Mouse (Mus musculus) ovary, postnatal 36 days (tissue): Measurements from ENCODE around the gene Trub1.

ENCODE experiments used
- DNase-seq: peaks from one replicate; pipeline ENCODE4 v3.0.0; 2022; ENCODE audit warnings: low spot score, mixed read lengths

Gene Trub1

DNA sequence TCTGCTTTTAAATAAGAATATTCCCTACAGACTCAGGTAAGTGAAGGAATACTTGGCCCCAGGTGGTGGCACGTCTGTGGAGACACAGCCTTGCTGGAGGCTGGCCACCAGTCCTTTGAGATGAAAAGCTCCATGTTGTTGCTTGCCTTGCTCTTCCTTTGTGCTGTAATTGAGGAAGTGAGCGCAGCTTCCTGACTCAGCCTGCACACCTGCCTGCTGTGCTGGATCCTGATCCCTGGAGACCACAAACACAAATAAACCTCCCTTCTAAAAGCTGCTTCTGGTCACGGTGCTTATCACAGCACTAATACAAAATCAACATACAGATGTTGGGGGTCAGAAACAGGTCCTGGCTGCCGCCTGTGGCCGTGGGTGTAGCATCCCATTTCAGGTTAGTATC, 41.3 kb downstream of the Trub1 start:
- DNase-seq, result no peak

DNA sequence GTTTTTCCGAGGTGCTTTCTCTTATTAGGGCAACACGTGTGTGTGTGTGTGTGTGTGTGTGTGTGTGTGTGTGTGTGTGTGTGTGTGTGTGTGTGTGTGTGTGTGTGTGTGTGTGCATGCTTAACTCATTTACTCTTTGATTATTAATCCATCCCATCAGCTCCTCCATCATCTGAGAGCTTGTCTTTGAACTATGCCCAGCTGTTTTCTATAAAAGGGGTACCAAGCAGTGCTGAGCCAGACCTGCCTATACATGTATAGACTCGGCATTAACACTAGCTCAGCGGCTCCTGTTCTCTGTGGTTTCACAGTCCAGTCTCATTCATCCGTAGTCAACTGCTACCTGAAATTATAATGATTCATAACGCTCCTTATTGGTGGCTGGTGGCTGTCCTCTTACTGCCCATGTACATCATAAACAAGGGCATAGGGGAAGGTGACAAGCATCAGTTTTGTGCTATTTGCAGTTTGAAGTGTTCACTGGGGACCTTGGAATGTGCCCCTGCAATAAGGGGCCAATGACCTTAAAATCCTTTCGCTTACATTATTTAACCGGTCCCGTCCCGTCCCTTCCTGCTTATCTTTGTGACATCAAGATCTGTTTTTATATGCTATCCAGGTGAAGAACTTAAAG, 45.5 kb downstream of the Trub1 start:
- no peak for DNase-seq

DNA sequence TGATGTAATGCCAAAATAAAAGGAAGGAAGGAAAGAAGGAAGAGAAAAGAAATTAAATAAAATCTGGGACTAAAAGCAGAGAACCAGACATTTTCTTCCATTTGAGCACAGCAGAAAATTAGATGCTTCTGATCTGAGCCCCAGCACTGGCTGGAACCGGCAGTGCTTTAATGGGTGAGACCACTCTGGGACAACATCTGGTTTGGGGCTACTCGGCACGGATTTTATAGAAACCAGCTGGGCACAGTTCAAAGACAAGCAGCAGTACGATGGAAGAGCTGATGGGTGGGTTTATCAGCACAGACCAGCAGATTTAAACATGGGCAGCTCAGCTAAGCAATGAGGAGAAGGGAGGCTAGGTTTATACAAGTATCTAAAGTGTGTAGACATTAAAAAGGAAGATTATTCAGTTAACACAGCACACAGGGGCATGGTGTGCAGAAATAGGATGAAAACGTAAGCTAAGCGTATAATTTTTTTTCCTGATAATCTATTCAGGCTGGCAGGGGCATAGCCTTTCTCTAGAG, 46.2 kb downstream of the Trub1 start:
- no peak for DNase-seq

DNA sequence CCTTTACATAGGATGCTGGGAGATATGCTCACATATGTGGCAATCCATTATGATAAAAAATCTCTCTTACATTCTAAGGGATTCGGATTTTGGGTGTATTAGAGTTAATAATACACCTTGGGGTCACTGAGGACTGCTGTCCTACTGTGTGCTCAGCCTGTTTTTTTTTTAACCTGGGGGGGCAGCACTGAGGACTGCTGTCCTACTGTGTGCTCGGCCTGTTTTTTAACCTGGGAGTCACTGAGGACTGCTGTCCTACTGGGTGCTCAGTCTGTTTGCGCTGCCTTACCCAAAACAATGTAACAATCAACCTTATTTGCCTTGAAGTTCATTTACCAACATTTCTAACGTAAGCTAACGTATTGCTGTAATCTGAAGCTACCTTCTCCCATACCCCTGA, 47.5 kb downstream of the Trub1 start:
- no peak for DNase-seq

DNA sequence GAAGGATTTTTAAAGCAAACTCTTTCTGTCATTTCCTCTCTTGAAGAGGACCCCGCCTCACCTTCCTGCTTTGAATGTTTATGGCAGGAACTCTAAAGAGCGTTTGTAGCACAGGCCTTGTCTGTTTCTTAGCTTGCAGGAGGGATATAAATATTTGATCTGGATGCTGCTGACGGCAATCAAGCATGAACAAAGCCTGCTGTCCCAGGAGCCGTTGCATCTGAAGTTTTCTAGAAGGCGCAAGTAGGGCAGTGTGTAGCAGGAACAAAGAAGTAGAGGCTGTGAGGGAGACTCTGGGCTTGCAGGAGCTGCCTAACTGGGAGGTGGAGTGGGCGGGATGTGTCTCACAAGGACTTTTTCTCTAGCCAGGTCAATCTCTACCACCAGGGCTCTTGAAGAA, 50.4 kb downstream of the Trub1 start:
- no peak for DNase-seq

DNA sequence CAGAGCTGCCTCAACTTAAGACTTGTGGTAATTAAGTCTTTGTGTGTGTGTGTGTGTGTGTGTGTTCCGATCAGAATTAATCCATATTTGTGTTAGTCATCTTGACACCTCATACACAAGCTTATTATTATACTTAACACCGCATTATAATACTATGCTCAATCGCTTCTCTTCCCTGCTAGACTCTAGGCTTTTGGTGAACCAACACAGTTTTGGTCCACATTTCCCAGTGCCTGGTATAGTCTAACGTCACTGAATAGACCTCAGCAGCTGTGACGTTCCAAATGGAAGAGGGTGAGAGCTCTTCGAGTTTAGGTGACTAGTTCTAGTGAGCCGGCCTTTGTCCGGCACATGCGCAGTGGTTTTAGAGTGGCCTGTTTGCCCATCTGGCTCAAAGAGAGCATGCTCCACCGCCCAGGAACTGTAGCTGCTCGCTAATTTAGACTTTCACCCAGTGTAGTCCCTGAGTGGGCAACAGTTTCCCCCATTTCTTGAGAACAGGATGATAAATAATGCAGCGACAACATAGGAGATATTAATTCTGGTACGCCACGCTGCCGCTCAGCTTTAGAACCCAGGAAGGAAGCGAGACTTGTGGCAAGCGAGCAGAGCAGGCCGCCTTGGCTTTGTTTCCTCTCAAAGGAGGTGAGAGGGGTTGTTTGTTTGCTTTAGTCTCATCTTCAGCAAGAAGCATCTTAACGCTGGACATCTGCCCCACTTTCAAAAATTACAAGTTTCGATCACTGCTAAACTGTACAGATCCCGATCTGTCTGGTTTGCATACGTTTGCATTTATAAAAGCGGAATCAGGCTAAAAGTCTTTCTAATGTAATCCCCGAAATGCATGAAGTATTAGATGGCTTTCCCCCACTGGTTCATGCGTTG, 52.6 kb downstream of the Trub1 start:
- DNase-seq, result no peak

DNA sequence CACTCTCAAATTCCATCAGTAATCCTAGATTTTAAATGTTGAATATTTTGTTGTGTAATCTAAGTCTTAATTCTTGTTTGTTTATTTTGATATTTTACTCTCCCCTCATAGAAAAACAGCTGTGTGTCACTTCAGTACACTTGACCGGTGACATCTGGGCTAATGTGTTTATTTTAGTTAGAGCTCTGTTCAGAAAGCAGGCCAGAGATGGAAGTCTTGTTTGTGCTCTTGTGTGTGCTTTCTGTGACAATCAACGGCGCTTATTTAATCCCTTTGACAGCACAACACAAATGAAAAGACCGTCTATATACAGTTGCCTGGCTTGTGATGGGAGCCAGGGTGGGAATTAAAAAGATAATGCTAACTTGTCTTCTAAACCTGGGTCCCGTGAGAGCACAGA, 53.9 kb downstream of the Trub1 start:
- DNase-seq, result no peak

DNA sequence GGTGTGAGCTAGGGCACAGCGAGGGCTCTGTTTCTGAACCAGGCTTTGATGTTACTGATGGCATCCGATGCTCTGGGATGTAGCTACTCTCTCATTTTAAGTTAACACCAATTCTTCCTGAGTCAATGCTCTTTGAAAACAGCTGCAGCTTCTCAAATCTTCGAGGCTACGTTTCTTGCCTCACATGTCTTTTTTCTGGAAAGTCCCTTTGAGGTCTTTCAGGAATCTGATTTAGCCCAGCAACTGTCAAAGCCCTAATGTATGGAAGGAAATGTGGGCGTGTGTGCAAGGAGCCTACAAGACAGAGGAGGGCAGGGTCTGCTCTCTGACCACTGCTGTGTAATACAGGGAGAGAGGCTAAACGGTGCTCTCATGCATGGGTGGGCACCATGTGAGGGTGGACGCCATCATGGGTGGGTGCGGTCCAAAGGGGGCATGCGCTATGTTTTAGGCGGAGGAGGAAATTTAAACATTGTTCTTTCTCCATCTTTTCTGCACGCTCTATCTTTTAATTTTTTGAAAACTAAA, 55.6 kb downstream of the Trub1 start:
- no peak for DNase-seq

DNA sequence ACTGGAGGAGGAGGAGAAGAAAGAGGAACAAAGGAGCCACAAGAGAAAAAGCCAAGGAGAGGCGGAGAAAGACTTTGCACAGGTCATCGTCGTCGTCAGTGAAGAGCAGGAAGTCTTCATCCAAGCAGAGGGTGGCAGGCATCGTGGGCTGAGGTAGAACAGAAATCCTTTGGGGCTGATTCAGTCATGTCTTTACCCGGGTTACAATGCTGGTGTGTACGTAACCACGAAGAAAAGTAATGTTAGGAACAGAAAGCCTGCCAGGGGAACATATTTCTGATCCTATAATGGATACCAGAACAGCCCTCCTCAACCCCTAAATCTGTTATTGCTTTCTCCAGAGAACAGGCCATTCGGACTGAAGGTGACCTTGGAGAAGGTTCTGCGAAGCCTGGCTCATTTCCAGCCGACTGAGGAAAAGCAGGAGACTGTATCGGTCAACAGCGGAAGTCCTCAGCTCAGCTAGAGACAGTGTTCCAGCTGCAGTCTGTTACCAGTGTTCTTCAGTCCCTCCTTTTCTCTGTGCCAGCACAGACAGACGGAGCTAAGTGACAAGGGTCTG, 57.1 kb downstream of the Trub1 start:
- peak; percentile 60 for DNase-seq

DNA sequence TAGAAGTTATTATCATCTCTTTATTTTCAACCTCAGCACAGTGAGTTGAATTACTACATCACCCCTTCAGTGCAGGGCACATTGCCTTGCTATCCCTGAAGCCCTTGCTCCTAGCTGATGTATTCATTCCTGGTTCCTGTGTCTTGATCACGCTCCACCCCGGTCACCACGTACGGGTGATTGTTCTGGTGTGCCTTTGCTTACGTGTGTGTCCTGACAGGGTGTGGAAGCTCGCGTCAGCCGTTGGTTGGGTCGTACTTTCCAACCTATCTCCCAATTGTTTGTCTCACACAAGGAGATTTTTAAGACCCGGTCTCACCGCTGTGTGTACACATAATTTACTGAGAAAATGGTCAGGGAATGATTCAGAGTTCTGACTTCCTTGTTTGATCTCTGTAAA, 58.1 kb downstream of the Trub1 start:
- DNase-seq, result no peak

DNA sequence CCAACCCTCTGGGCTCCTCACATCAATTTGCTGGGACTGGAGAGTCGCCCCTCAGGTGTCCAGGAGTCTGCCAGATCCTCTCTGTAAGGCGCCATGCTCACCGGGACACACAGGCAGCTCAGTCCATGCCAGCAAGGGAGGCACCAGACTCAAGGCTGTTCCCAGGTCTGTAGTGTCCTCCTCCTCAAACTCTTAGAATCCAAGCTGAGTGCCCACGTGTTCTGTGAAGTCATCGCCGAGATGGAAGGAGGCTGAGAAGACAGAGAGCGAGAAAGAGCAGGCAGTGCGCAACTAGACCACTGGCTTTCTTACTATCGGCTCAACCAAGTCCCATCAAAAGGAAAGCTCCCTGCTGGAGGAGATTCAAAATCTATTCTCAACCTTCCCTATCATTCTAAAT, 60.4 kb downstream of the Trub1 start:
- peak; percentile 35 for DNase-seq

DNA sequence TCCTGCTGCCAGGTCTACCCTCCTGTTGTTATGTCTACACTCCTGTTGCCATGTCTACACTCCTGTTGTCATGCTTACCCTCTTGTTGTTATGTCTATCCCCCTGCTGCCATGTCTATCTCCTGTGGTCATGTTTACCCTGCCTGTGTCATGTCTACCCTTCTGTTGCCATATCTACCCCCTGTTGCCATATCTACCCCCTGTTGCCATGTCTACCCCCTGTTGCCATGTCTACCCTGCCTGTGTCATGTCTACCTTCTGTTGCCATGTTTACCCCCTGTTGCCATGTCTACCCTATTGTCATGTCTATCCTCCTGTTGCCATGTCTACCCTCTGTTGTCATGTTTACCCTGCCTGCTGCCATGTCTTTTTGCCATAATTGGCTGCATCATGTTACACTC, 69.0 kb downstream of the Trub1 start:
- DNase-seq, result peak; percentile 45

DNA sequence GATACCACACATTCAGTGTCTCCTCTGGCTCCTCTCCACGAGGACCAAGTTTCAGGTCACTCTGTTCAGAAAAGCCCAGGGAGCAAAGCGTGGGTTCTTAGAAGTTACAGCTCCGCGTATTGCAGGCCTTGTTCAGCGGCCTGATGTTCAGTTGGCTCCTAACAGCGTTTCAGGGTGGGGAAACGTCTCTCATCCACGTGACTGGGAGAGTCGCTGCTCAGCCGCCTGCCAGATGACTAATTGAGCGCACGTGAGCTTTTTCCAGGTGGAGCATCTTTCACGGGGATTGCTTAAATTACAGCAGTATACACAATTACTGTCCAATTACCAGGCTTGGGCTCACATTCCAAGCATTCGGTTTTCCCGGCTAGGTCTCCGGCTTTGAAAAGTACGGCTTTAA, 70.7 kb downstream of the Trub1 start:
- no peak for DNase-seq

DNA sequence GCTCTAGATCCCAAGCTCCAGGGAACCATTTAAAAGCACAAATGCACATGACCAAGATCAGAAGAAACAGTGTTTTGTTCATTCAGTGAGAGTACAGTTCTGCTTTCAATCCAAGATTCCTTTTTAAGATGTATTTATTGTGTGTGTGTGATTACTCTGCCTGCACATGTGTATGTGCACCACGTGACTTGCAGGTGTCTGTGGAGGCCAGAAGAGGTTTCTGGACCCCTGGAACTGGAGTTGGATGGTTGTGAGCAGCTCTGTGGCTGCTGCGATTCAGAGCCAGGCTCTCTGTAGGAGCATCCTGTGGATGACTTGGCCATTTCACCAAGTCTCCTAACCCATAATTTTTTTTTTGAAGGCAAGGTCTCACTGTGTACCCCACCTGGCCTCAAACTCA, 73.0 kb downstream of the Trub1 start:
- DNase-seq, result no peak

DNA sequence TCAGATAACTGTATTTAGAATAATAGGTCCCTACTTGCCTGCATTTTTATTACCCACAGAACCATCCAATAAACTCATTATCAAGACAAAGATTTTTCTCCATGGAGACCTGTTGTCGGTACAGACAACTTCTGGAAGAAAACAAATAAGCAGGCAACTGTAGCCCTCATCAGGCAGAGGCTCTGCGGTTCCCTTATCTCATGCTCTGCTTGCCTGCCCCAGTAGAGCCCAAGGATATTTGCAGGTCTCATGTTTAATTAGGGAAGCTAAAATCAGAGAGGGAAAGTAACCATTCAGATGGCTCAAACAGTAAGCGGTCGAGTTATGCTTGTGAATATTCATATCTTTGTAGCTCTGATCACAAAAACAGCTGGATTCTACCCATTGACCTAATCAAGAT, 77.5 kb downstream of the Trub1 start:
- no peak for DNase-seq

DNA sequence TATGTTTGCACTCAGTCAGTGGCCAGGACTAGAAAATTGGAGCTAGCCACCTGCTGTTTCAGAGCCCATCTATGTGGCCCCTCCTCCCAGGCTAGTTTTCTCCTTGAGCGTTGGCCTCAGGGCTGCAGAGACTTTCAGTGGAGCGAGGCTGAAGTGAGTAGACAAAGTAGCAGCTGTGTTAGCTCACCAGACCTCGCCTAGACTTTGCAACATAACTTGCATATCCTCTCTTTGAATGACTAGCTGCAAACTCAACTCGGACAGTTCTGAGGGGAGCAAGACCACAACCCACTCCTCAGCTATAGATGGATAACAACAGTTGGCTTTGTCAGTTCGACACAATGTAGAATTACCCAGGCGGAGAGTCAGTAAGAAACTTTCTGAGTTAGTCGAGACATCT, 81.5 kb downstream of the Trub1 start:
- DNase-seq, result no peak

DNA sequence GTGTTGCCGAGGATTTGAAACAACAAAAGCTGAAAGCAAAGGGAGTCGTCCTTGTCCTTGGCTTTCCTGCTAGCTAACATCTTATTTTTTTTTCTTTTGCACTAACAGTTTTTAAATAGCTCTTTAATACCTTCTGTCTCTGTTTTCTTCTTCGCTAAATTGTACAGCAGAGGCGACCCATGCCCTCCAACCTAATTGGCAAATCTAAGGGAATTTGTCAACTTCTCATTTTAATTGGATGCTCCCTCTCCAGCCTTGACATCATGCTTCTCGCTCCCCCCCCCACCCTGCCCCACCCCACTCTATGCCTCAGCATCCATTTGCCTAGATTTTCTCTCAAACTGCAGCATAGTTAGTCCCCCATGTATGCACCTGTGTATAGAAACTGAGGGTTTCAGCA, 83.8 kb downstream of the Trub1 start:
- no peak for DNase-seq

DNA sequence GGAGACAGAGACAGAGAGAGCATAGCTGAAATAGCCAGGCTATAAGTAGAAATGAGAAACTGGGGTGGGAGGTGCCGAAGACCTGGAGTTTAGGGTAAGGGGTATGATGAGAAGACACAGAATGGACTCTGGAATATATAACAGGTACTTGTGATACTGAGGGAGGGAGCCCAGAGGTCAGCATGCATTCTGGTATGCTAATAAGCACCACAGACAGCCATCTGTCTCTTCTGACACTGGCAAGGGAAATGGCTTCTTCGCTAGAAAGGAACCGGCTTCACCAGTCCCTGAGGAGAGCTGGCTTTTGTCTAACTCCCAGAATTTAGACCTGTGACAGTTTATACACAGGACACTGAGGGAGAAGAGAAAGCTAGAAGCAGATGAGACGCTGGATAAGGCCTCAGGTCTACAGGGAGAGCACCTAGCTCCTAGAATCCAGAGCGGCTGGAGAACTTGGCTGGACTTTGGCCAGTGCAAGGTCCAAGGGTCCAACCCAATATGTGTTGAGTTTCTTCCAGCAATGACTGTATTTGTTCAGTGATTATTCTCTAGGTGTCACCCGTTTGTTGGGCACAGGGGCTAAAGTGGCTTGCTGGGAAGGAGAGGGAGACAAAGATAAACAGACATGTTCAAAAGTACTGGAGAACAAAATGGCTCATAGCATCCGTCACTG, 84.9 kb downstream of the Trub1 start:
- no peak for DNase-seq

DNA sequence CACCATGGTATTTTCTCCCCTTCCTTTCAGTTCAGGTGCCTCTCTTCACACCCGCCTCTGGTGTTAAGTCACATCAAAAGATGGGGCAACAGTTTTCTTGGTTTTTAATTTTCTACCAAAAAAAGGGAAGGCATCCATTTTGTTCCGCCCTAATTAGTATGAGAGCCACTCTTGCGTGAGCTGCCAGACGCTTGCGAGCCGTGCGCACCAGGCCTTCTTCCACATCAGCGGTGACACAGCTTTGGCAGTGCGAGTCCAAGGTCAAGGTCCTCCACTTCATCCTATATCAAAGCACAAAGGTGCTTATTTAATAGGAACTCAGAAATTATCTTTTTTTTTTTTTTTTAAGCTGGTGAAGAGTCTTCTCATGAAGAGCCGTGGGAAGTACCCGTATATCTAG, 87.4 kb downstream of the Trub1 start:
- DNase-seq, result no peak
